Mouse (Mus musculus) erythroblast, adult 5-6 weeks (primary cell): ENCODE data around the gene Vmn1r79. TPM values are rescaled to one million over a fixed set of nuclear protein-coding genes. Genes with fewer than 3 reads are reported as not detected.
"Not testable (repeated sequence)": the region's sequence is repeated elsewhere in the genome, so short reads cannot be mapped to it uniquely, and the experiment has no call there.

Experiments
- ATAC-seq: replicated peaks from 2 replicates; pipeline ENCODE4 v1.8.0; 2016; ENCODE audit warnings: moderate number of reproducible peaks, mild to moderate bottlenecking, moderate TSS enrichment, inconsistent platforms; ENCODE audit not compliant: poor library complexity, low FRiP score, severe bottlenecking
- total RNA-seq, 2 experiments: library from RNA; stranded (forward) in 1 of 2; stranded (reverse) in 1 of 2; fragments of 150-400 nt in 1 of 2; fragments of 200-764, 138-1000 nt in 1 of 2; gene quantifications; 2 replicates each; pipeline versions ENCODE4 v1.2.3 to v1.2.4; 2015 to 2017; ENCODE audit warnings: low replicate concordance in 2 of 2

Vmn1r79 gene
- total RNA-seq (2015; ENCODE audit: low replicate concordance) = not detected in 2 replicates
- total RNA-seq (2017; ENCODE audit: low replicate concordance) = not detected in 2 replicates

DNA sequence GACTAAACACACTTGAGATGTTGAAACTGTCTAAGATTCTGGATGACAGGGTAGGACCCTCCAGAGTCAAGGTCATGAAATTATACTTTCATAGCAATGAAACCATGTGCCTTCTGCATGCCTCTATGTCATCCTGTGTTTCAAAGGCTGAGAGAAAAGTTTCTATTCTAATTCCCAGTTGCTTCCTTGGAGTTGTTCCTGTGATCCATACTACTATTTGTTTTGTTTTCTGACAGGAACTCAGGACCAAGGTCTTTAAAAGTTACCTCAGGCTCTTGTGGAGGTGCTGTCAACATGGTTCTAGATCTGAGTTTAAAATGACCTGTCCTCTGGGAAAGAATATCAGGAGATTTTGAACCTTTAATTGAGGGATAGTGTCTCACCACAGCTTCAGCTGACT lies at the start of gene Vmn1r79:
Gene Vmn1r79 (plus strand): TSS at position 301 of the 400 bp plus-strand sequence.
- ATAC-seq = not testable (repeated sequence)

- no peak for ATAC-seq
Observed at GRCm38 (mm10) chr7:12149957-12150356, 21.1 kb upstream of the Vmn1r79 start, which contains the start of gene Vmn1r78. Gene Vmn1r78, plus strand, starts transcription at chr7:12150257.

DNA sequence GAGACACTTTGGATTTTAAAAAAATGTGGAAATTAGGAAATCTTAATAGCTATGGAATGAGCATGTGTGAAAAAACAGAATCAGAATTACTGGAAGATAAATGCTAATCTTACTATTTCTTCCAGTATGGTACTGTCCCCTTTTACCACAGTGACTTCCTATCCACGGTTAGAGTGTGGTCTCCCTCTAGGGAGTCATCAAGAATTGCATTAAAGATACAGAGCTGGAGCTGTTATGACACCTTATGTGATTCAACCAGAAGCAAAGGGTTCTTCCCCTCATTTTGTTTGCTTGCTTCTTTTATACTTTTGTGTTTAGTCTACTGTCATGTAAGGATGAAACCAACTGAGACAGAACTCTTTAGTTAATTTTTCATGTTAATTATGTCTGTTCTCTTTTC lies 14.6 kb upstream of the Vmn1r79 start:
- not testable (repeated sequence) for ATAC-seq

- not testable (repeated sequence) for ATAC-seq
Observed at GRCm38 (mm10) chr7:12172926-12173325, 1.8 kb downstream of the Vmn1r79 start.

- no peak for ATAC-seq
Observed at GRCm38 (mm10) chr7:12188986-12189385, 17.9 kb downstream of the Vmn1r79 start, which contains the start of gene Vmn1r80. Gene Vmn1r80, plus strand, starts transcription at chr7:12189286.

GRCm38 (mm10) chr7:12204141-12204540 lies 33.1 kb downstream of the Vmn1r79 start:
- ATAC-seq = no peak

Other genes starting within 250 kb of the Vmn1r79 start
- gene Vmn1r76, start 233.1 kb upstream of the Vmn1r79 start, total RNA-seq (2015; ENCODE audit: low replicate concordance) = not detected in 2 replicates
- gene Vmn1r76, start 233.1 kb upstream of the Vmn1r79 start, total RNA-seq (2017; ENCODE audit: low replicate concordance) = not detected in 2 replicates
- not detected in 2 replicates for gene Vmn1r77, start 134.5 kb upstream of the Vmn1r79 start, total RNA-seq (2015; ENCODE audit: low replicate concordance)
- gene Vmn1r77, start 134.5 kb upstream of the Vmn1r79 start, total RNA-seq (2017; ENCODE audit: low replicate concordance) = 0.09 TPM in 1 of 2 replicates, not detected in the other
- gene Vmn1r78, start 21.0 kb upstream of the Vmn1r79 start, total RNA-seq (2015; ENCODE audit: low replicate concordance) = 0.21 TPM in 1 of 2 replicates, not detected in the other
- gene Vmn1r78, start 21.0 kb upstream of the Vmn1r79 start, total RNA-seq (2017; ENCODE audit: low replicate concordance) = not detected in 2 replicates
- gene Vmn1r80, start 18.0 kb downstream of the Vmn1r79 start, total RNA-seq (2015; ENCODE audit: low replicate concordance) = not detected in 2 replicates
- 0.28 TPM in 1 of 2 replicates, not detected in the other for gene Vmn1r80, start 18.0 kb downstream of the Vmn1r79 start, total RNA-seq (2017; ENCODE audit: low replicate concordance)
- not detected in 2 replicates for gene Vmn1r81, start 97.0 kb downstream of the Vmn1r79 start, total RNA-seq (2015; ENCODE audit: low replicate concordance)
- gene Vmn1r81, start 97.0 kb downstream of the Vmn1r79 start, total RNA-seq (2017; ENCODE audit: low replicate concordance) = 0.14 and 0.17 TPM in 2 replicates
- not detected in 2 replicates for gene Vmn1r82, start 129.2 kb downstream of the Vmn1r79 start, total RNA-seq (2015; ENCODE audit: low replicate concordance)
- gene Vmn1r82, start 129.2 kb downstream of the Vmn1r79 start, total RNA-seq (2017; ENCODE audit: low replicate concordance) = not detected in 2 replicates
- gene Vmn1r83, start 158.2 kb downstream of the Vmn1r79 start, total RNA-seq (2015; ENCODE audit: low replicate concordance) = not detected in 2 replicates
- gene Vmn1r83, start 158.2 kb downstream of the Vmn1r79 start, total RNA-seq (2017; ENCODE audit: low replicate concordance) = not detected in 2 replicates
- not detected in 2 replicates for gene Vmn1r84, start 198.0 kb downstream of the Vmn1r79 start, total RNA-seq (2015; ENCODE audit: low replicate concordance)
- gene Vmn1r84, start 198.0 kb downstream of the Vmn1r79 start, total RNA-seq (2017; ENCODE audit: low replicate concordance) = not detected in 2 replicates